Mouse (Mus musculus) myocyte (in vitro differentiated cells): ENCODE measurements around the gene Tspan18.

Experiments
- MAX ChIP-seq: IDR thresholded peaks from one replicate; pipeline ENCODE4 v1.6.1; 2011; ENCODE audit warnings: low read depth, mild to moderate bottlenecking, control low read depth
- POLR2A ChIP-seq: IDR thresholded peaks from one replicate; pipeline ENCODE4 v1.6.1; 2011; ENCODE audit warnings: low read depth, mild to moderate bottlenecking, control low read depth, moderate library complexity; ENCODE audit not compliant: insufficient read length
- POLR2AphosphoS2 ChIP-seq: IDR thresholded peaks from one replicate; pipeline ENCODE4 v1.6.1; 2011; ENCODE audit warnings: low read depth, control low read depth; ENCODE audit not compliant: insufficient read length
- USF1 ChIP-seq: IDR thresholded peaks from one replicate; pipeline ENCODE4 v1.6.1; 2011; ENCODE audit warnings: low read depth, mild to moderate bottlenecking, control low read depth, moderate library complexity

- no peak for TF ChIP-seq POLR2A
- TF ChIP-seq USF1, result no peak
- TF ChIP-seq POLR2AphosphoS2, result no peak
- TF ChIP-seq MAX, result no peak
These were observed 90.2 kb downstream of the Tspan18 start for GRCm38 (mm10) chr2:93244090-93244443.
